Mouse (Mus musculus): Measurements from ENCODE around the gene Rab3il1. TPM values are rescaled to one million over a fixed set of nuclear protein-coding genes. Genes with fewer than 3 reads are reported as not detected.
"Not testable (repeated sequence)": the region's sequence is repeated elsewhere in the genome, so short reads cannot be mapped to it uniquely, and the experiment has no call there.

Gene Rab3il1
- polyA plus RNA-seq, 1 experiment from 2014 or later: 30.0 TPM

DNA sequence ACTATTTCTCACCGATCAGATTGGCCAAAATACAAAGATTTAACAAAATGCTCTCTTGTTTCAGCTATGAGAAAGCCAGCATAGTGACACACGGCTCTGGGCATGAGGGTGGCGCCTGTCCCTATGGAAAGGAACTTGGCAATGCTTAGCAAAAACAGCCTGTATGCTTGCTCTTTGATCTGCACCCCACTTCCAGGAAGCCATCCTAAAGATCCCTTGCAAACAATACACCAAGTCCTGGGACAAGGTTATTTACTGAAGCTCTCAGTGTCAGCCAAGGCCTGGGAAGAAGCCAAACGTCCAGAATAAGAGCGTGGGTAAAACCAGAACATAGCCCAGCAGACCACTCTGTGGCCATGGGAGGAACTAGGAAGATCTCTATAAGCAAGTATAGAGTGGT lies 40.7 kb upstream of the Rab3il1 start:
- Histone ChIP-seq H3K27ac (ENCODE audit: low read depth) (no peak overlapping the region), H3K4me1 (replicated peaks; ENCODE audit: control insufficient read depth, insufficient read depth, low read length) (no peaks in the 10 kb centered on the region), H3K4me2 (ENCODE audit: low read length) (no peak overlapping the region), H3K4me3 (ENCODE audit: low read depth, low read length) (no peak overlapping the region), H3K27me3 (replicated peaks; ENCODE audit: control insufficient read depth, insufficient read depth, low read length) (no peaks in the 10 kb centered on the region), H3K36me3 (ENCODE audit: control insufficient read depth, insufficient read depth, low read length) (no peaks in the 10 kb centered on the region), H3K9me3 (ENCODE audit: control insufficient read depth, low read length) (no peaks in the 10 kb centered on the region), H3K9ac (ENCODE audit: low read length) (no peak overlapping the region)
- DNase-seq (ENCODE audit: low spot score) (no peak), ATAC-seq (replicated peaks; ENCODE audit: low FRiP score, low TSS enrichment, low read depth) (no peak)
- WGBS: 79% methylated on average over 5 of the region's 5 CpGs

DNA sequence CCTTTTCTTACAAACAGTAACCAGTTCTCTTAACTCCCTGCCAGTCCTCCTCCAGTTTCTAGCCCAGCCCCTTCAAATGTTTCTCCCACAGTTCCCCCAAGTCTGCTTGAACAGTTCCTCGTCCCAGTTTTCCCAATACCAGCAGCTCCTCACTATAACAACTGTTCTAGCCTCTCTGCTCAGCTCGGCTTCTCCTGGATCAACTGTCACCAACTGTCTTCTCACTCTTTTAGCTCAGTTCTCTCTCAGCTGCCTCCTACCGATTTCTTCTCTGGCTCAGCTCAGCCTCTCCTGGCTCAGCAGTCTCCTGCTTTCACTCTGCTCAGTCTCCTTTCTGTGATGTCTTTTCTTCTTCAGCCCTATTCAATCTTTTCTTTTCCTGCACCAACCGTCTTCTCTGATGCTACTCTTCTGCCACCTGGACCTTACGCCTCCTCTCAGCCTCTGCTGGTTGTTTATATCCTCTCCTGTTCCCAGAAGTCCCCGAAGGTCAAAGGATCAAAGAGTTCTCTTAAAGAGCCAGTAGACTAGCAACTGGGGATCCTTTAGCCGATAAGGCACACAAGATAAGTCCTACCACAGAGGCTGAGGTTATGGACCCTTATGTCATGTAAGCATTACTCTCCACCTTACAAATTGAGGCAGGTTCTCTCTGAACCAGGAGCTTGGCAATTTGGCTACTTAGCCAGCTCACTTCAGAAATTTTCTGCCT lies 37.1 kb upstream of the Rab3il1 start:
- H3K4me1 ChIP-seq (replicated peaks; ENCODE audit: control insufficient read depth, insufficient read depth, low read length): no peaks in the 10 kb centered on the region
- 12% methylated on average over 7 of the region's 7 CpGs for WGBS
- DNase-seq (ENCODE audit: low spot score) (no peak), ATAC-seq (replicated peaks; ENCODE audit: low FRiP score, low TSS enrichment, low read depth) (no peak)
- no peak overlapping the region for H3K4me3 ChIP-seq (ENCODE audit: low read depth, low read length)
- H3K27ac ChIP-seq (ENCODE audit: low read depth): no peak overlapping the region
- H3K9me3 ChIP-seq (ENCODE audit: control insufficient read depth, low read length): no peaks in the 10 kb centered on the region
- no peaks in the 10 kb centered on the region for H3K27me3 ChIP-seq (replicated peaks; ENCODE audit: control insufficient read depth, insufficient read depth, low read length)
- H3K36me3 ChIP-seq (ENCODE audit: control insufficient read depth, insufficient read depth, low read length): no peaks in the 10 kb centered on the region
- H3K9ac ChIP-seq (ENCODE audit: low read length): no peak overlapping the region
- H3K4me2 ChIP-seq (ENCODE audit: low read length): no peak overlapping the region

GRCm38 (mm10) chr19:9966096-9966867 lies 35.2 kb upstream of the Rab3il1 start:
- DNase-seq (ENCODE audit: low spot score) (no peak), ATAC-seq (replicated peaks; ENCODE audit: low FRiP score, low TSS enrichment, low read depth) (no peak)
- Histone ChIP-seq H3K4me3 (ENCODE audit: low read depth, low read length) (no peak overlapping the region), H3K27me3 (replicated peaks; ENCODE audit: control insufficient read depth, insufficient read depth, low read length) (no peaks in the 10 kb centered on the region), H3K9me3 (ENCODE audit: control insufficient read depth, low read length) (no peaks in the 10 kb centered on the region), H3K4me2 (ENCODE audit: low read length) (no peak overlapping the region), H3K9ac (ENCODE audit: low read length) (no peak overlapping the region), H3K27ac (ENCODE audit: low read depth) (no peak overlapping the region), H3K36me3 (ENCODE audit: control insufficient read depth, insufficient read depth, low read length) (no peaks in the 10 kb centered on the region), H3K4me1 (replicated peaks; ENCODE audit: control insufficient read depth, insufficient read depth, low read length) (no peaks in the 10 kb centered on the region)
- WGBS: 61% methylated on average over 2 of the region's 2 CpGs

DNA sequence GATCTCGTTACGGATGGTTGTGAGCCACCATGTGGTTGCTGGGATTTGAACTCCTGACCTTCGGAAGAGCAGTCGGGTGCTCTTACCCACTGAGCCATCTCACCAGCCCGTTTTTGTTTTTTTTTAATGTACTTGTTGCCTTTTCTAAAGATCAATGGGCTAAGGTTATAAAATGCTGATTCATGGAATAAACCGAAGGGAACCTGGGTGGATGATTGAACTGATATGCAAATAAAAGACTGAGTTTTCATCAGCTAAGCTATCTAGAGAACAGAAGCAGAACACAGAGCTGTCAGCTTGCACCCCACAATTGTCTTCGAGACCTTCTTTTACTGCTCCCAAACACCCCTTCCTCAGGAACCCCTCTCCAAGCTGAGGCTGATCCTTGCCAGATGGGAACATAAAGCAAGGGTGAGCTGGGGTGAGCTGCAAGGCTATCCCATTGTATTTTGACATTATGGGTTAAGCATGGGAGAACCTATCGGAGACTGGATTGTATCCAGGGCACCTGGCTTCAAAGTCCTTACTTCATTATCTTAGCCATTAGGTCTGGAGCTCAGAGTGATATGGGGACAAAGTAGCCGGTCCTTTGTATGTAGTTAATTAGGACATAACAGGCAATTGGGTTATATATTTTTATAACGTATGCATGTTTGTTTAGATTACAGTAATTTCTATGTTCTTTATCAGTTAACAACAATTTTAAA lies 33.2 kb upstream of the Rab3il1 start:
- ATAC-seq (replicated peaks; ENCODE audit: low FRiP score, low TSS enrichment, low read depth) (no peak), DNase-seq (ENCODE audit: low spot score) (no peak)
- Histone ChIP-seq H3K27ac (ENCODE audit: low read depth) (no peak overlapping the region), H3K4me1 (replicated peaks; ENCODE audit: control insufficient read depth, insufficient read depth, low read length) (no peaks in the 10 kb centered on the region), H3K27me3 (replicated peaks; ENCODE audit: control insufficient read depth, insufficient read depth, low read length) (no peaks in the 10 kb centered on the region), H3K4me2 (ENCODE audit: low read length) (no peak overlapping the region), H3K9me3 (ENCODE audit: control insufficient read depth, low read length) (no peaks in the 10 kb centered on the region), H3K36me3 (ENCODE audit: control insufficient read depth, insufficient read depth, low read length) (no peaks in the 10 kb centered on the region), H3K9ac (ENCODE audit: low read length) (no peak overlapping the region), H3K4me3 (ENCODE audit: low read depth, low read length) (no peak overlapping the region)
- WGBS: 83% methylated on average over 8 of the region's 10 CpGs

GRCm38 (mm10) chr19:9974853-9975252 lies 26.6 kb upstream of the Rab3il1 start:
- not testable (repeated sequence) for H3K9me3 ChIP-seq (ENCODE audit: control insufficient read depth, low read length); H3K27ac ChIP-seq (ENCODE audit: low read depth); H3K9ac ChIP-seq (ENCODE audit: low read length); H3K4me1 ChIP-seq (replicated peaks; ENCODE audit: control insufficient read depth, insufficient read depth, low read length); H3K4me3 ChIP-seq (ENCODE audit: low read depth, low read length); H3K27me3 ChIP-seq (replicated peaks; ENCODE audit: control insufficient read depth, insufficient read depth, low read length); H3K36me3 ChIP-seq (ENCODE audit: control insufficient read depth, insufficient read depth, low read length); DNase-seq (ENCODE audit: low spot score); H3K4me2 ChIP-seq (ENCODE audit: low read length)
- peak; percentile 70 for ATAC-seq (replicated peaks; ENCODE audit: low FRiP score, low TSS enrichment, low read depth)
- WGBS: 79% methylated on average over 2 of the region's 2 CpGs

GRCm38 (mm10) chr19:9977085-9977484 lies 24.4 kb upstream of the Rab3il1 start:
- H3K36me3 ChIP-seq (ENCODE audit: control insufficient read depth, insufficient read depth, low read length): no peaks in the 10 kb centered on the region
- WGBS: 70% methylated on average over 10 of the region's 10 CpGs
- ATAC-seq (replicated peaks; ENCODE audit: low FRiP score, low TSS enrichment, low read depth) (0 out of 2 replicates have a peak, but pooled peaks have one; percentile 13), DNase-seq (ENCODE audit: low spot score) (no peak)
- no peaks in the 10 kb centered on the region for H3K9me3 ChIP-seq (ENCODE audit: control insufficient read depth, low read length)
- H3K4me2 ChIP-seq (ENCODE audit: low read length): 0 out of 2 replicates have a peak overlapping the region, but pooled peaks have one; percentile 3
- no peaks in the 10 kb centered on the region for H3K27me3 ChIP-seq (replicated peaks; ENCODE audit: control insufficient read depth, insufficient read depth, low read length)
- H3K4me1 ChIP-seq (replicated peaks; ENCODE audit: control insufficient read depth, insufficient read depth, low read length): 0 out of 2 replicates have a peak, but pooled peaks cover 8% of the 10 kb centered on the region
- no peak overlapping the region for H3K9ac ChIP-seq (ENCODE audit: low read length)
- no peak overlapping the region for H3K27ac ChIP-seq (ENCODE audit: low read depth)
- H3K4me3 ChIP-seq (ENCODE audit: low read depth, low read length): no peak overlapping the region

DNA sequence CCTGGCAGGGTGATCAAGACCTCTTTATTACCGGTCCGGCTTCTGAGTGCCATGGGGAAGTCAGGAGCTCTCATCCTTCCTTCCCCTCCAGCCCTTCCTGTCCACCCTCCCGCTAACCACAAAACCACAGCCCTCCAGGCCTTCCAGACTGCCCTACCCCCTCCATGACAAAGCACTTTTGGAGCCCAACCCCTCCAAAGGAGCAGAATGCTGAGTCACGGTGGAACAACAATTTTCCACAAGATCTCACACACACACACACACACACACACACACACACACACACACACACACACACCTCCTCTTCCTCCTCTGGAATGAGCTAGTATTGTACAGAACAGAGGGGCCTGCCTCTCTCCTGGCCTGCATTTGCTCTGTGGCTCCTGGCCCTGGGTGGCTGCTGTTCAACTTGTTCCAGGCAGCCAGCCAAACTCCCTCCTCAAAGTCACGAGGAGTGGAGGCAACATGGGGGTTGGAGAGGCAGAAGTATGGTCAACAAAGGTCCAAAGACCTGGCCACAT lies 23.0 kb upstream of the Rab3il1 start:
- no peak for DNase-seq (ENCODE audit: low spot score)
- WGBS: 52% methylated on average over 5 of the region's 5 CpGs
- no peaks in the 10 kb centered on the region for H3K9me3 ChIP-seq (ENCODE audit: control insufficient read depth, low read length)
- H3K27ac ChIP-seq (ENCODE audit: low read depth): no peak overlapping the region
- H3K27me3 ChIP-seq (replicated peaks; ENCODE audit: control insufficient read depth, insufficient read depth, low read length): no peaks in the 10 kb centered on the region
- ATAC-seq (replicated peaks; ENCODE audit: low FRiP score, low TSS enrichment, low read depth): no peak
- H3K4me1 ChIP-seq (replicated peaks; ENCODE audit: control insufficient read depth, insufficient read depth, low read length): peaks cover 10% of the 10 kb centered on the region; the same call in 1 of the 2 replicates
- H3K36me3 ChIP-seq (ENCODE audit: control insufficient read depth, insufficient read depth, low read length): no peaks in the 10 kb centered on the region
- H3K9ac ChIP-seq (ENCODE audit: low read length): no peak overlapping the region
- no peak overlapping the region for H3K4me2 ChIP-seq (ENCODE audit: low read length)
- no peak overlapping the region for H3K4me3 ChIP-seq (ENCODE audit: low read depth, low read length)

- H3K27me3 ChIP-seq (replicated peaks; ENCODE audit: control insufficient read depth, insufficient read depth, low read length): no peaks in the 10 kb centered on the region
- no peak overlapping the region for H3K4me2 ChIP-seq (ENCODE audit: low read length)
- no peak for ATAC-seq (replicated peaks; ENCODE audit: low FRiP score, low TSS enrichment, low read depth)
- H3K27ac ChIP-seq (ENCODE audit: low read depth): no peak overlapping the region
- peaks cover 2% of the 10 kb centered on the region for H3K36me3 ChIP-seq (ENCODE audit: control insufficient read depth, insufficient read depth, low read length)
- 75% methylated on average over 2 of the region's 2 CpGs for WGBS
- H3K4me3 ChIP-seq (ENCODE audit: low read depth, low read length): no peak overlapping the region
- peaks cover 17% of the 10 kb centered on the region for H3K4me1 ChIP-seq (replicated peaks; ENCODE audit: control insufficient read depth, insufficient read depth, low read length)
- no peaks in the 10 kb centered on the region for H3K9me3 ChIP-seq (ENCODE audit: control insufficient read depth, low read length)
- DNase-seq (ENCODE audit: low spot score): no peak
- no peak overlapping the region for H3K9ac ChIP-seq (ENCODE audit: low read length)
These were observed 22.3 kb upstream of the Rab3il1 start for GRCm38 (mm10) chr19:9979156-9979555.

All from intestine, embryonic 14.5 days (tissue).